Mouse (Mus musculus): ENCODE results near the gene Cit. TPM values are rescaled to one million over a fixed set of nuclear protein-coding genes. Genes with fewer than 3 reads are reported as not detected.

Cit gene
- total and polyA plus RNA-seq, 3 experiments, result 0.73 to 0.97 (median 0.74) TPM

- no peaks in the 10 kb centered on the region for H3K27me3 ChIP-seq (ENCODE audit: control insufficient read depth, insufficient read depth, low read length)
- WGBS, result 58% methylated on average over 9 of the region's 9 CpGs
- TF ChIP-seq POLR2A (IDR thresholded peaks at IDR 0.05; ENCODE audit: insufficient read depth, low read depth, low read length) (no peak), CTCF (IDR thresholded peaks at IDR 0.05) (no peak), EP300 (IDR thresholded peaks at IDR 0.05; ENCODE audit: insufficient read depth, low read depth, low read length) (no peak)
- DNase-seq, result no peak
- intact Hi-C loops (cut with DNase I), result no loop called here
- H3K79me2 ChIP-seq (replicated peaks; ENCODE audit: control insufficient read depth, insufficient read depth, low read length), result no peaks in the 10 kb centered on the region
- no peak overlapping the region for H3K9ac ChIP-seq (ENCODE audit: low read depth, low read length)
- no peaks in the 10 kb centered on the region for H3K4me1 ChIP-seq (ENCODE audit: control insufficient read depth, insufficient read depth, low read length)
- H3K36me3 ChIP-seq (ENCODE audit: control insufficient read depth, insufficient read depth, low read length), result no peaks in the 10 kb centered on the region
- no peak overlapping the region for H3K4me3 ChIP-seq
- H3K27ac ChIP-seq, result no peak overlapping the region
These were observed 39.4 kb downstream of the Cit start for GRCm38 (mm10) chr5:115884429-115884828.

- WGBS, result 79% methylated on average over 5 of the region's 5 CpGs
- Histone ChIP-seq H3K27ac (no peak overlapping the region), H3K9ac (ENCODE audit: low read depth, low read length) (no peak overlapping the region), H3K4me1 (ENCODE audit: control insufficient read depth, insufficient read depth, low read length) (no peaks in the 10 kb centered on the region), H3K79me2 (replicated peaks; ENCODE audit: control insufficient read depth, insufficient read depth, low read length) (no peaks in the 10 kb centered on the region), H3K4me3 (no peak overlapping the region), H3K36me3 (ENCODE audit: control insufficient read depth, insufficient read depth, low read length) (no peaks in the 10 kb centered on the region), H3K27me3 (ENCODE audit: control insufficient read depth, insufficient read depth, low read length) (no peaks in the 10 kb centered on the region)
- intact Hi-C loops (cut with DNase I), result no loop called here
- DNase-seq, result no peak
- TF ChIP-seq EP300 (IDR thresholded peaks at IDR 0.05; ENCODE audit: insufficient read depth, low read depth, low read length), result no peak
- TF ChIP-seq POLR2A (IDR thresholded peaks at IDR 0.05; ENCODE audit: insufficient read depth, low read depth, low read length), result no peak
- TF ChIP-seq CTCF (IDR thresholded peaks at IDR 0.05), result no peak
These were observed 48.7 kb downstream of the Cit start for GRCm38 (mm10) chr5:115893772-115894171.

GRCm38 (mm10) chr5:115897036-115897435 lies 52.0 kb downstream of the Cit start:
- intact Hi-C loops (cut with DNase I), result no loop called here
- 44% methylated on average over 9 of the region's 9 CpGs for WGBS
- Histone ChIP-seq H3K27me3 (ENCODE audit: control insufficient read depth, insufficient read depth, low read length) (no peaks in the 10 kb centered on the region), H3K79me2 (replicated peaks; ENCODE audit: control insufficient read depth, insufficient read depth, low read length) (no peaks in the 10 kb centered on the region), H3K27ac (no peak overlapping the region), H3K9ac (ENCODE audit: low read depth, low read length) (no peak overlapping the region), H3K4me3 (no peak overlapping the region), H3K4me1 (ENCODE audit: control insufficient read depth, insufficient read depth, low read length) (no peaks in the 10 kb centered on the region), H3K36me3 (ENCODE audit: control insufficient read depth, insufficient read depth, low read length) (no peaks in the 10 kb centered on the region)
- TF ChIP-seq EP300 (IDR thresholded peaks at IDR 0.05; ENCODE audit: insufficient read depth, low read depth, low read length) (no peak), CTCF (IDR thresholded peaks at IDR 0.05) (no peak), POLR2A (IDR thresholded peaks at IDR 0.05; ENCODE audit: insufficient read depth, low read depth, low read length) (no peak)
- DNase-seq, result no peak

- 29% methylated on average over 38 of the region's 38 CpGs for WGBS
- intact Hi-C loops (cut with DNase I), result no loop called here
- Histone ChIP-seq H3K9ac (ENCODE audit: low read depth, low read length) (0 out of 2 replicates have a peak overlapping the region, but pooled peaks have one; percentile 21), H3K79me2 (replicated peaks; ENCODE audit: control insufficient read depth, insufficient read depth, low read length) (no peaks in the 10 kb centered on the region), H3K27me3 (ENCODE audit: control insufficient read depth, insufficient read depth, low read length) (no peaks in the 10 kb centered on the region), H3K4me3 (no peak overlapping the region), H3K4me1 (ENCODE audit: control insufficient read depth, insufficient read depth, low read length) (no peaks in the 10 kb centered on the region), H3K36me3 (ENCODE audit: control insufficient read depth, insufficient read depth, low read length) (no peaks in the 10 kb centered on the region), H3K27ac (no peak overlapping the region)
- DNase-seq, result peak; percentile 24 to 34
- no peak for TF ChIP-seq EP300 (IDR thresholded peaks at IDR 0.05; ENCODE audit: insufficient read depth, low read depth, low read length)
- peak; percentile 52 for TF ChIP-seq CTCF (IDR thresholded peaks at IDR 0.05)
These were observed 62.2 kb downstream of the Cit start for GRCm38 (mm10) chr5:115907037-115908009.

- Histone ChIP-seq H3K36me3 (ENCODE audit: control insufficient read depth, insufficient read depth, low read length) (no peaks in the 10 kb centered on the region), H3K79me2 (replicated peaks; ENCODE audit: control insufficient read depth, insufficient read depth, low read length) (no peaks in the 10 kb centered on the region), H3K9ac (ENCODE audit: low read depth, low read length) (no peak overlapping the region), H3K27ac (no peak overlapping the region), H3K4me3 (no peak overlapping the region), H3K4me1 (ENCODE audit: control insufficient read depth, insufficient read depth, low read length) (no peaks in the 10 kb centered on the region), H3K27me3 (ENCODE audit: control insufficient read depth, insufficient read depth, low read length) (no peaks in the 10 kb centered on the region)
- no peak for DNase-seq
- intact Hi-C loops (cut with DNase I), result no loop called here
- TF ChIP-seq POLR2A (IDR thresholded peaks at IDR 0.05; ENCODE audit: insufficient read depth, low read depth, low read length), result no peak
- TF ChIP-seq CTCF (IDR thresholded peaks at IDR 0.05), result no peak
- TF ChIP-seq EP300 (IDR thresholded peaks at IDR 0.05; ENCODE audit: insufficient read depth, low read depth, low read length), result no peak
- WGBS, result 52% methylated on average over 10 of the region's 10 CpGs
These were observed 63.2 kb downstream of the Cit start for GRCm38 (mm10) chr5:115908251-115908650.

GRCm38 (mm10) chr5:115908699-115909098 lies 63.6 kb downstream of the Cit start:
- H3K4me1 ChIP-seq (ENCODE audit: control insufficient read depth, insufficient read depth, low read length), result no peaks in the 10 kb centered on the region
- H3K36me3 ChIP-seq (ENCODE audit: control insufficient read depth, insufficient read depth, low read length), result no peaks in the 10 kb centered on the region
- H3K79me2 ChIP-seq (replicated peaks; ENCODE audit: control insufficient read depth, insufficient read depth, low read length), result no peaks in the 10 kb centered on the region
- intact Hi-C loops (cut with DNase I), result no loop called here
- TF ChIP-seq POLR2A (IDR thresholded peaks at IDR 0.05; ENCODE audit: insufficient read depth, low read depth, low read length) (no peak), EP300 (IDR thresholded peaks at IDR 0.05; ENCODE audit: insufficient read depth, low read depth, low read length) (no peak), CTCF (IDR thresholded peaks at IDR 0.05) (no peak)
- no peak for DNase-seq
- no peak overlapping the region for H3K4me3 ChIP-seq
- no peaks in the 10 kb centered on the region for H3K27me3 ChIP-seq (ENCODE audit: control insufficient read depth, insufficient read depth, low read length)
- H3K9ac ChIP-seq (ENCODE audit: low read depth, low read length), result no peak overlapping the region
- WGBS, result 72% methylated on average over 12 of the region's 12 CpGs
- H3K27ac ChIP-seq, result no peak overlapping the region

Measured in heart, adult 2 months (tissue).